Mouse (Mus musculus): ENCODE results near the gene Chst11. TPM values are rescaled to one million over a fixed set of nuclear protein-coding genes. Genes with fewer than 3 reads are reported as not detected.
"Not testable (repeated sequence)": the region's sequence is repeated elsewhere in the genome, so short reads cannot be mapped to it uniquely, and the experiment has no call there.

Gene Chst11
- total RNA-seq, 2 experiments from 2014 or later: 27.7 to 33.0 TPM

DNA sequence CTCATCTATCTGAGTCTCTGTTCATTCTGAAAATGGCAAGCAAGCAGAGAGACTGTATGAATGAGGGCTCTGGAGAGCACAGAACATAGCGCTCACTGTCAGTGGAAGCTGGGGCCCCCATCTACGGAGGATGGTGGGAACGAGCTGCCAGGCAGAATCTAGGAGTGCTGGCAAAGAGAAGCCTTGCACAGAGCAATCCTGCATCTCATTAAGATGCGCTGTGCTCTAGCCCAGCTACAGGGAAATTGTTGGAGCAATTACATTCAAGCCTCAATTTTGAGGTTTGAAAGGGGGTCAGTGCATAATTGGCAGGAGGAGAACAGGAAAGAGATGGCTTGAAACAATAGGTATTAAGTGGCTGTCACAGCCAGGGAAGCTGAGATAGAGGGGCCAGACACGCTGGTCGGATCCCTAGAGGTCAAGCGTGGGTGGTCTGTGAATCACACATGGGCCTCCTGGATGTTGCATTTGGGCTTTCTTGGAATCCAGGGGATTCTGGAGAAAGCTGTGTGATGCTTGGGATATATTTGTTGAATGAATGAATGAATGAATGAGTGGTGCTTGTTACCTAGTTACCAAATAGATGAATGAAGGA, 121.0 kb downstream of the Chst11 start:
- DNase-seq (ENCODE audit: low spot score in 2 of 2): no peak

DNA sequence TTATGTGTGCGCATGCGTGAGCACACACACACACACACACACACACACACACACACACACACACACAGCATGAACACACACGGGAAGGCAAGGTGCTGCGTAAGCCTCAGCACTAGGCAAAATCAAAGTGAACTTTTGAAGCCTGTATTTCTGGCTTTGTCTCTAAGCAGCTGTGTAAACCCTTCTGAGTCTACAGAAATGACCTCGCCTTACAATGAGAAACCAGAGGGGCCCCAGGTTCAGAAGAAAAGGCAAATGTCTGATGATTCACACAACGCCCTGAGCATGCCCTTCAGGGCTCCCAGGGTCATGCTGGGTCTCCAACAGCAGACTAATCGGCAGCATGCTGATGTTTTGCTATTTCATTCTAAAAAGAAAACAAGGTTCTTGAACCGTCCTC, 122.1 kb downstream of the Chst11 start:
- DNase-seq (ENCODE audit: low spot score in 2 of 2): no peak

GRCm38 (mm10) chr10:83107921-83108738, 122.8 kb downstream of the Chst11 start:
- DNase-seq (ENCODE audit: low spot score in 2 of 2): no peak

DNA sequence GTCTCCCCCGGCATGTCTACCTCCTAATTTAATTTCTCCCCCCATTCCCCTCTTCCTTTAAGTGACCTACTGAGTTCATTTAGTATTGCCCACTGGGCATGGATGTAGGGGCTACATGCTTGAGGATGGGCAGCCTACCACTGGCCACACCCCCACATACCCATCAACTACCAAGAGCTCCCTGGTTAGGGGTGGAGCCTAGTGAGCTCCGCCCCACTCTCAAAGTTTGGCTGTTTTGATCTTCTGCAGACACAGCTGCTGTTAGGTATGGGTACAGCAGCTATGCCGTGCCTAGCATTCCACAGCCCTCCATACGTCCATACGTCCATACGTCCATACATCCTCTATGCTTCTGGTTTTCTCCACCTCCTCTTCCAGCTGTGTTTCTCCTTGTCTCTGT, 123.6 kb downstream of the Chst11 start:
- DNase-seq (ENCODE audit: low spot score in 2 of 2): no peak

GRCm38 (mm10) chr10:83111046-83111445, 125.7 kb downstream of the Chst11 start:
- no peak for DNase-seq (ENCODE audit: low spot score in 2 of 2)

DNA sequence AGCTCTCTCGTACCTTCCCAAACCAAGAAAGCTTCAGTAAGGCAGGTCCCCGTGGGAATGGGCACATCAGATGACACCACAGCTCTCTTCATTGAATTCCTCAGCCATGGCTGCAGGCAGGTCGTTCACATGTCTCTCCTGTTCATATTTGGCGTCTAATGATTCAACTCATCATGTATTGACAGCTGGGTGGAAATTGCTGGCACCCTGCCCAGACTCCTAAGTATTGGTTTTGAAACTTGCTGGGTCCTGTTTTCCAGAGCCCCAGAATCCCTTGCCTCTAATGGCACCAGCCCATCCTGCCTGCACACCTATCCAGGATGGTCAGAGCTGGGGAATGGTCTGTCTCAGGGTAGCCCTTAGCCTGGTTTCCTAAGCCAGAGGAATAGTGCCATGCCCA, 127.0 kb downstream of the Chst11 start:
- DNase-seq (ENCODE audit: low spot score in 2 of 2): no peak

DNA sequence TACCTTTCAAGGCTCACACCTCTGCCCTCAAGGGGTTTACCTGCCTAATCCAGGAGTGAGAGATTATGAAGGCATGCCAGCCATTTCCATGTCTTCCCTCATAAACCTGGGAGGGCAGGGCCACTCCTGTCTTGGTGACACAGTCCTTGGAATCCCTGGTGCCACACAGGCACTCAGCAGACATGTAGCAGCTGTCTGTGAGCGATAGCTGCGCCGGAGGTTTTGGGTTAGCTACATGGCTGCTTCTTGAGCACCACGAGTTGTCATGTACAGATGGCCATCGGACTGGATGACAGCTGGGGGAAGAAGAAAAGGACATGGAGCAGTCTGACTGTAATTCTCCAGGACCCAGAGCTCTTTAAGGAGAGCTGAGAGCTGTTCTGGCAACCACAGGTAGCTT, 129.3 kb downstream of the Chst11 start:
- DNase-seq (ENCODE audit: low spot score in 2 of 2): no peak

GRCm38 (mm10) chr10:83116889-83117288, 131.6 kb downstream of the Chst11 start:
- no peak for DNase-seq (ENCODE audit: low spot score in 2 of 2)

- DNase-seq (ENCODE audit: low spot score in 2 of 2): no peak
Observed at GRCm38 (mm10) chr10:83117851-83118250, 132.6 kb downstream of the Chst11 start.

GRCm38 (mm10) chr10:83118613-83119012, 133.3 kb downstream of the Chst11 start:
- no peak for DNase-seq (ENCODE audit: low spot score in 2 of 2)

DNA sequence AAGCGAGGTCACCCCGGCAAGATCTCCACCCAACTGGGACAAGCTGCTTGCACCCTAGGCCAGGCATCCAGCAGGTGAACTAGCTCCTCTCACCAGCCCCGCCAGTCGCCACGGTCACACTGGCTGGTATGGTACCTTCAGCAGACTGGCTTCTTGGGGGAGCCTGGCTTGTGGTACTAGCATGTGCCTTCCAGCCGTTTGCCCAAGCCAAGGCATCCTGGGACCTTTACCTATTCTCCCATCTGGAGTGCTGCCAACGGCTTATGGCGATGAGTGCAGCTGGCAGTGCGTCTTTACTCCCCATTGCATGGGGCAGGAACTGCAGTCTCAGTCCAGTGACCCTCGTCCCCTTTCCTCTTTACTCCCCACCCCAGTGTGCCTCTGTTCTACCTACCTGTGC, 133.7 kb downstream of the Chst11 start:
- DNase-seq (ENCODE audit: low spot score in 2 of 2): no peak

- DNase-seq (ENCODE audit: low spot score in 2 of 2): not testable (repeated sequence)
Observed at GRCm38 (mm10) chr10:83119461-83119860, 134.2 kb downstream of the Chst11 start.

GRCm38 (mm10) chr10:83119909-83120308, 134.6 kb downstream of the Chst11 start:
- no peak for DNase-seq (ENCODE audit: low spot score in 2 of 2)

- DNase-seq (ENCODE audit: low spot score in 2 of 2): no peak
Observed at GRCm38 (mm10) chr10:83120938-83121337, 135.6 kb downstream of the Chst11 start.

DNA sequence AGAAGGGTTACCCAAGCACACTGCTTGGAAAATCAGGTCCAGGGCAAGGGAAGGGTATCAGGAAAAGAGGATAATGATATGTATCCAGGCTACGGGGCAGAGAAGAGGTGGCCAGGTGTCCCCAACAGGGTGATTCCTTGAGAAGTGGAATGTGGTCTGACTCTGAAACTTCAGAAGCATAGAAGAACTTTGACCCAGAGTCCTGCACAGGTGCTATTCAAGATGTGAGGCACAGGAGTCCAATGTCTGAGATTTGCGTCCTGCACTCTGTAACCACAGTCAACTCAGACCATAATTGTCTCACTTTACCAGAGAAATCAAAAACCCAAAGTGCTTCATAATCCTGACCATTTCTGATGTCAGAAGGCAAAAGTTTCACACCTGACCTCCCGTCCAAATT, 139.3 kb downstream of the Chst11 start:
- DNase-seq (ENCODE audit: low spot score in 2 of 2): no peak

GRCm38 (mm10) chr10:83126447-83126846, 141.1 kb downstream of the Chst11 start:
- DNase-seq (ENCODE audit: low spot score in 2 of 2): no peak

GRCm38 (mm10) chr10:83128435-83128834, 143.1 kb downstream of the Chst11 start:
- DNase-seq (ENCODE audit: low spot score in 2 of 2): no peak

- DNase-seq (ENCODE audit: low spot score in 2 of 2): no peak
Observed at GRCm38 (mm10) chr10:83129624-83130218, 144.4 kb downstream of the Chst11 start.

DNA sequence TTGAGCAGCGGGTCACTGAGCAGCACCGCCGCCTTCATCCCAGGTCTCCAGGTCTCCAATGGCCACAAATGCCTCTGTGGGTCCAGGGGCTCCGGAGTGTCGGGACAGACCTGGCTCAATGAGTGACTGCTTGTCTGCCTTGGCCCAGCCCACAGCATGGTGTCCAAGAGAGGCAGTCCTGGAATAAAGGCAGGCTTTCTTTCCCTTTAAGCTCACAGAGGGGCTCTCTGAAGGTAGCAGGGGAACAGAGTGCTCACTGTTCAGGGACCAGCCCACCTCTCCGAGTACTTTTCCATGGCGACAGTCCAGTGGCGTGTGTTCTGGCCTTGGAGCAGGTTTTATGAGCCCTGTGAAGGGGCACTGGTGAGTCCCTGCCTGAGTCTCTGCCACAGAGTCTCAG, 145.3 kb downstream of the Chst11 start:
- DNase-seq (ENCODE audit: low spot score in 2 of 2): no peak

DNA sequence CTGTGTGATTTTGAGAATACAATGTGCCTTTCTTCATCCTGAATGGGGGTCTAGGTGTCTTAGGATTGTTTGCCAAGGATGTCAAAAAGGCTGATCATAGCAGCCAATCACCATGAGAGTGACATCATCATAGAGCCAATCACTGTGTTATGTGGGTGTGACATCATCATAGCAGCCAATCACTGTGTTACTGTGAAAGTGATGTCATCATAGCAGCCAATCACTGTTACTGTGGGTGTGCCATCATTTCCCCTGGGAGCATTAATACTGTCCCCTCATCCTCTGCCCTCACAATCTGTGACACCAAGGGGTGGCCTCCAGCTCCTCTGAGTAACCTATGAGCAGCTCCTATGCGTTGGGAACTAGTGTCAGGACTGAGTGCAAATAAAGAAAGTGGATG, 146.6 kb downstream of the Chst11 start:
- no peak for DNase-seq (ENCODE audit: low spot score in 2 of 2)

DNA sequence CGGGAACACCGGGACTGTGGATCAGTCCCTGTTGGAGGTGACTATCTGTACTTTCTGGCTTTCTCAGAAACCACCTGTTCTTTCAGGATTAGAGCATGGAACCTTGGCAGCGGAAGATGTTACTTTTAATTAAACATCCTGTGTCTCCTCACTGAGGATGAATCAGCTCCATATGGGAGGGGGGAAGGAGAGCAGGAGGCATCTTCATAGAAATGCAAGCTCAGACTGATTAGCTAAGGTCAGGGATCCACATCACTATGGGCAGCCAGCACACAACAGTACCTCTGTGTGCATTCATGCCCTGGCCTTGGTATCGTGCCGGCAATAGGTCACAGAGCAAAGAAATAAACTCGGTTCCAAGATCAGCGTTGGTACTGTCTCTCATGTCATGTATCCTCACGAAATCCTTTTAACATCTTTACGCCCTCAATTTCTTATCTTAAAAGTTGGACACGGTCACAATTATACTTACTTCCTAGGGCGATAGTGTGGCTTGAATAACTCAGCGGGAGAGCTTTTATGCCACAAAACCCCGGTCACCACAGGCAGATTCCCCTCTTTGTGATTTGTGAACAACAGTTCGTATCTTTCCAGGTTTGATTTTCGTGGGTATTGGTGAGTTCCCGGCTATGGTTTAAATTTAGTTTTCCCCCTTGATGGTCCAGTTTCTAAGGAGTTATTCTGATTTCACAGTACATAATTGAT, 148.7 kb downstream of the Chst11 start:
- no peak for DNase-seq (ENCODE audit: low spot score in 2 of 2)

GRCm38 (mm10) chr10:83134896-83135295, 149.6 kb downstream of the Chst11 start:
- no peak for DNase-seq (ENCODE audit: low spot score in 2 of 2)
